Mouse (Mus musculus) myocyte (in vitro differentiated cells): ENCODE data around the gene Cdhr3. TPM values are rescaled to one million over a fixed set of nuclear protein-coding genes. Genes with fewer than 3 reads are reported as not detected.

ENCODE experiments used
- H3K27me3 ChIP-seq: one replicate; pipeline ENCODE4 v1.6.1; 2011; ENCODE audit not compliant: control insufficient read depth, insufficient read depth, insufficient read length
- H3K36me3 ChIP-seq: one replicate; pipeline ENCODE4 v1.6.1; 2011; ENCODE audit not compliant: control insufficient read depth, insufficient read depth
- H3K4me2 ChIP-seq: one replicate; pipeline ENCODE4 v1.6.1; 2011; ENCODE audit warnings: low read depth, control low read depth
- H3K4me3 ChIP-seq: one replicate; pipeline ENCODE4 v1.5.1; 2011; ENCODE audit warnings: mild to moderate bottlenecking, control low read depth, moderate library complexity
- H3K79me2 ChIP-seq: one replicate; pipeline ENCODE4 v1.6.1; 2011; ENCODE audit not compliant: control insufficient read depth, insufficient read depth
- H3ac ChIP-seq: one replicate; pipeline ENCODE4 v1.6.1; 2011; ENCODE audit not compliant: control insufficient read depth, insufficient read length
- CEBPB ChIP-seq: IDR thresholded peaks from 2 replicates; pipeline ENCODE4 v1.6.1; 2011; ENCODE audit warnings: mild to moderate bottlenecking, moderate library complexity; ENCODE audit not compliant: poor library complexity, insufficient read depth, severe bottlenecking
- E2F4 ChIP-seq: IDR thresholded peaks from one replicate; pipeline ENCODE4 v1.6.1; 2011; ENCODE audit warnings: mild to moderate bottlenecking, control low read depth, moderate library complexity; ENCODE audit not compliant: insufficient read depth
- MAX ChIP-seq: IDR thresholded peaks from one replicate; pipeline ENCODE4 v1.6.1; 2011; ENCODE audit warnings: low read depth, mild to moderate bottlenecking, control low read depth
- MYOD1 ChIP-seq, 3 experiments: IDR thresholded peaks; one replicate each; pipeline ENCODE4 v1.6.1; 2011; ENCODE audit warnings: control low read depth in 2 of 3, low read depth in 2 of 3, mild to moderate bottlenecking in 2 of 3, moderate library complexity in 1 of 3; ENCODE audit not compliant: insufficient read length in 2 of 3, control insufficient read depth in 1 of 3
- MYOG ChIP-seq, 3 experiments: IDR thresholded peaks; one replicate each; pipeline ENCODE4 v1.6.1; 2011; ENCODE audit warnings: control low read depth in 2 of 3, low read depth in 2 of 3, mild to moderate bottlenecking in 2 of 3; ENCODE audit not compliant: insufficient read length in 2 of 3, control insufficient read depth in 1 of 3, insufficient read depth in 1 of 3
- POLR2A ChIP-seq: IDR thresholded peaks from one replicate; pipeline ENCODE4 v1.6.1; 2011; ENCODE audit warnings: low read depth, mild to moderate bottlenecking, control low read depth, moderate library complexity; ENCODE audit not compliant: insufficient read length
- POLR2AphosphoS2 ChIP-seq: IDR thresholded peaks from one replicate; pipeline ENCODE4 v1.6.1; 2011; ENCODE audit warnings: low read depth, control low read depth; ENCODE audit not compliant: insufficient read length
- REST ChIP-seq: IDR thresholded peaks from one replicate; pipeline ENCODE4 v1.6.1; 2011; ENCODE audit warnings: mild to moderate bottlenecking, control low read depth, moderate library complexity; ENCODE audit not compliant: insufficient read depth, insufficient read length
- SRF ChIP-seq: IDR thresholded peaks from one replicate; pipeline ENCODE4 v1.6.1; 2011; ENCODE audit warnings: low read depth; ENCODE audit not compliant: control insufficient read depth, insufficient read length
- TCF12 ChIP-seq: IDR thresholded peaks from one replicate; pipeline ENCODE4 v1.6.1; 2011; ENCODE audit warnings: mild to moderate bottlenecking, control low read depth; ENCODE audit not compliant: poor library complexity, insufficient read depth, severe bottlenecking
- TCF3 ChIP-seq: IDR thresholded peaks from one replicate; pipeline ENCODE4 v1.6.1; 2011; ENCODE audit warnings: low read depth, control low read depth; ENCODE audit not compliant: insufficient read length
- USF1 ChIP-seq: IDR thresholded peaks from one replicate; pipeline ENCODE4 v1.6.1; 2011; ENCODE audit warnings: low read depth, mild to moderate bottlenecking, control low read depth, moderate library complexity
- polyA plus RNA-seq: library from polyadenylated mRNA; unstranded; fragments of >200 nt; fragmentation: generic; extraction: Trizol; gene quantifications from one replicate; pipeline ENCODE4 v1.2.1, GENCODE M21; 2012; ENCODE audit warnings: missing spikeins

Gene Cdhr3
- polyA plus RNA-seq, 1 experiment: 0.04 TPM

DNA sequence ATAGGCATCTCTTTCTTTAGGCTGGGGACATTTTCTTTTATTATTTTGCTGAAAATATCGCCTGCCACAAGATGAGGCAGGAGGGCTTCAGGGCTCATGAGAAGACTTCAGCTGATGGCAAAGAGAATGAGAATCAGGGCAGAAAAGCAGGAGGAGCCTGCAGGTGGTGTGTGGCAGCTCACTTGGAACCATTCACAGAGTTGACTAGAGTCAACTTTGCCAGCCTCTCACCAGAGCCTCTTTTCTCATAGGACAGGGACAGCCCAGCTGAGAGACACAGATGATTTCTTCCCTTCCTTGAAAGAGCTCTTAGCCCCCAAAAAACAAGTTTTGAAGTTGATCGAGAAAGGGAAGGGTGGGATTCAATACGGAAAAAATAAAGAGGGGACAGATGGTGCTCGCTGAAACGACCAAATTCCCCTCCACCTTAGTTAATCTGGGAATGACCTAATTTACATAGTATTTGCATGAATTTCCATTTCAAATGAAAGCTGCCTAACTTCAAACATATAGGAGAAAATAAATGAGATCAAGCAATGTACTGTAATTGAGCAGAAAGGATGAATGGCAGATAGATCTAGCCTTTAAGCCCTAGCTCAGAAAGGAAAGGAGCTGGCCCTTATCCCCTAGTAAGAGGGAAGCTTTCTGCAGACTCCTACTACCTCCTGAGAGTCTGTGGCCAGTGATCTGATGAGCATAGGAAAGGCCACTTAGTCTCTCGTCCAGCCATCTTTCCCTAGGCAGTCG lies 78.5 kb downstream of the Cdhr3 start:
- Histone ChIP-seq H3K4me3 (no peak overlapping the region), H3K79me2 (no peaks in the 10 kb centered on the region), H3K27me3 (peaks cover 3% of the 10 kb centered on the region), H3K36me3 (no peaks in the 10 kb centered on the region), H3K4me2 (no peak overlapping the region), H3ac (no peak overlapping the region)
- TF ChIP-seq POLR2A (no peak), MYOD1 (IDR thresholded peaks at IDR 0.05; ENCODE audit: control insufficient read depth in 1 of 3, insufficient read length in 2 of 3, low read depth in 2 of 3) (no peak), MYOG (IDR thresholded peaks at IDR 0.05; ENCODE audit: control insufficient read depth in 1 of 3, insufficient read depth in 1 of 3, insufficient read length in 2 of 3, low read depth in 2 of 3) (no peak), E2F4 (no peak), REST (no peak), USF1 (no peak), SRF (no peak), TCF12 (no peak), POLR2AphosphoS2 (no peak), MAX (no peak)

- TF ChIP-seq MYOD1 (IDR thresholded peaks at IDR 0.05; ENCODE audit: control insufficient read depth in 1 of 3, insufficient read length in 2 of 3, low read depth in 2 of 3): peak in 1 of 3 experiments; percentile 41
- no peak for TF ChIP-seq E2F4
- peaks cover 3% of the 10 kb centered on the region for H3K27me3 ChIP-seq
- H3K4me3 ChIP-seq: no peak overlapping the region
- H3K79me2 ChIP-seq: no peaks in the 10 kb centered on the region
- no peak overlapping the region for H3K4me2 ChIP-seq
- no peak overlapping the region for H3ac ChIP-seq
- no peaks in the 10 kb centered on the region for H3K36me3 ChIP-seq
Measured at GRCm38 (mm10) chr12:33010026-33010425, 82.6 kb downstream of the Cdhr3 start.

- Histone ChIP-seq H3K36me3 (no peaks in the 10 kb centered on the region), H3K4me3 (no peak overlapping the region), H3K4me2 (peak overlapping the region; percentile 33), H3K27me3 (no peaks in the 10 kb centered on the region), H3ac (no peak overlapping the region), H3K79me2 (no peaks in the 10 kb centered on the region)
- TF ChIP-seq MYOG (IDR thresholded peaks at IDR 0.05; ENCODE audit: control insufficient read depth in 1 of 3, insufficient read depth in 1 of 3, insufficient read length in 2 of 3, low read depth in 2 of 3): peak in 1 of 3 experiments; percentile 62
- no peak for TF ChIP-seq SRF
- TF ChIP-seq TCF12: no peak
- peak in 2 of 3 experiments; percentile 4 to 40 for TF ChIP-seq MYOD1 (IDR thresholded peaks at IDR 0.05; ENCODE audit: control insufficient read depth in 1 of 3, insufficient read length in 2 of 3, low read depth in 2 of 3)
Measured at GRCm38 (mm10) chr12:33009206-33009966, 83.3 kb downstream of the Cdhr3 start.

GRCm38 (mm10) chr12:33008305-33009110 lies 84.2 kb downstream of the Cdhr3 start:
- Histone ChIP-seq H3ac (no peak overlapping the region), H3K36me3 (no peaks in the 10 kb centered on the region), H3K79me2 (no peaks in the 10 kb centered on the region), H3K4me2 (peak overlapping the region; percentile 61), H3K4me3 (no peak overlapping the region), H3K27me3 (no peaks in the 10 kb centered on the region)
- TF ChIP-seq SRF (no peak), MYOD1 (IDR thresholded peaks at IDR 0.05; ENCODE audit: control insufficient read depth in 1 of 3, insufficient read length in 2 of 3, low read depth in 2 of 3) (peak; percentile 83 to 95 (median 83)), MAX (no peak), E2F4 (no peak), TCF3 (peak; percentile 62), CEBPB (no peak), POLR2A (no peak), REST (no peak), MYOG (IDR thresholded peaks at IDR 0.05; ENCODE audit: control insufficient read depth in 1 of 3, insufficient read depth in 1 of 3, insufficient read length in 2 of 3, low read depth in 2 of 3) (peak; percentile 76 to 97 (median 97)), USF1 (no peak), POLR2AphosphoS2 (peak; percentile 16), TCF12 (peak; percentile 57)

DNA sequence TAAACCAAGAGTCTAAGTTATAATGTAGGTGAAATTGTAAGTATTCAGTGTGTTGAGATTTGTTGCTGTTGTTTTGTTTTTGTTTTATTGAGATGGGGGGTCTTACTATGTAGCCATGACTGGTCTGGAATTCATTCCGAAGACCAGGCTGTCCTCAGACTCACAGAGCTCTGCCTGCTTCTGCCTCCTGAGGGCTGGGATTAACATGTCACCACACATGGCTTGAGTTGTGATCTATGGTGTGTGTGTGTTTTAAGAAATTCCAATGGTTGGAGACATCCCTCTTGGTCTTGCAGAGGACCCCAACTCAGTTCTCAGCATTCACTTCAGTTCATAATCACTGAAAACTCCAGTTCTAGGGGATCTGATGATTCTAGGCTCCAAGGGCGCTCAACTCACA lies 85.5 kb downstream of the Cdhr3 start:
- no peak for TF ChIP-seq TCF12
- TF ChIP-seq SRF: no peak
- TF ChIP-seq USF1: no peak
- no peak for TF ChIP-seq REST
- no peak for TF ChIP-seq TCF3
- TF ChIP-seq E2F4: no peak
- no peak for TF ChIP-seq POLR2AphosphoS2
- TF ChIP-seq CEBPB: no peak
- no peak for TF ChIP-seq MAX
- no peak for TF ChIP-seq POLR2A
- TF ChIP-seq MYOG (IDR thresholded peaks at IDR 0.05; ENCODE audit: control insufficient read depth in 1 of 3, insufficient read depth in 1 of 3, insufficient read length in 2 of 3, low read depth in 2 of 3): no peak
- Histone ChIP-seq H3K36me3 (no peaks in the 10 kb centered on the region), H3K4me2 (peak overlapping the region; percentile 21), H3K27me3 (no peaks in the 10 kb centered on the region), H3K4me3 (no peak overlapping the region), H3K79me2 (no peaks in the 10 kb centered on the region), H3ac (no peak overlapping the region)
